Mouse (Mus musculus): ENCODE data around the gene Cytip.
A peak's percentile ranks its signal among the peaks of the same experiment; 100 is the strongest.

The Cytip gene

GRCm38 (mm10) chr2:58195346-58195745 is at the start of gene Cytip:
Gene Cytip, minus strand, starts transcription at chr2:58195532.
- DNase-seq (ENCODE audit: low spot score in 2 of 2), result no peak

GRCm38 (mm10) chr2:58240639-58241038 is 45.3 kb upstream of the Cytip start:
- DNase-seq (ENCODE audit: low spot score in 2 of 2), result peak; percentile 9 to 79

GRCm38 (mm10) chr2:58237487-58237886 is 42.2 kb upstream of the Cytip start:
- no peak for DNase-seq (ENCODE audit: low spot score in 2 of 2)

GRCm38 (mm10) chr2:58199442-58199841 is 4.1 kb upstream of the Cytip start:
- peak; percentile 67 to 85 for DNase-seq (ENCODE audit: low spot score in 2 of 2)

- no peak for DNase-seq (ENCODE audit: low spot score in 2 of 2)
Observed at GRCm38 (mm10) chr2:58196880-58197279, 1.5 kb upstream of the Cytip start.

- DNase-seq (ENCODE audit: low spot score in 2 of 2), result peak in 1 of 2 experiments; percentile 32
Observed at GRCm38 (mm10) chr2:58194422-58195115, 763 bp downstream of the Cytip start.

GRCm38 (mm10) chr2:58192160-58192559 is 3.2 kb downstream of the Cytip start:
- DNase-seq (ENCODE audit: low spot score in 2 of 2), result no peak

- DNase-seq (ENCODE audit: low spot score in 2 of 2), result no peak
Observed at GRCm38 (mm10) chr2:58189501-58189900, 5.8 kb downstream of the Cytip start.

- no peak for DNase-seq (ENCODE audit: low spot score in 2 of 2)
Observed at GRCm38 (mm10) chr2:58188903-58189302, 6.4 kb downstream of the Cytip start.

- no peak for DNase-seq (ENCODE audit: low spot score in 2 of 2)
Observed at GRCm38 (mm10) chr2:58187310-58188051, 7.9 kb downstream of the Cytip start.

GRCm38 (mm10) chr2:58184197-58184596 is 11.1 kb downstream of the Cytip start:
- DNase-seq (ENCODE audit: low spot score in 2 of 2), result no peak

GRCm38 (mm10) chr2:58183658-58184057 is 11.7 kb downstream of the Cytip start:
- no peak for DNase-seq (ENCODE audit: low spot score in 2 of 2)

- DNase-seq (ENCODE audit: low spot score in 2 of 2), result no peak
Observed at GRCm38 (mm10) chr2:58180776-58181175, 14.6 kb downstream of the Cytip start.

GRCm38 (mm10) chr2:58179056-58179455 is 16.3 kb downstream of the Cytip start:
- no peak for DNase-seq (ENCODE audit: low spot score in 2 of 2)

GRCm38 (mm10) chr2:58175392-58176291 is 19.7 kb downstream of the Cytip start:
- no peak for DNase-seq (ENCODE audit: low spot score in 2 of 2)

GRCm38 (mm10) chr2:58174476-58175286 is 20.7 kb downstream of the Cytip start:
- DNase-seq (ENCODE audit: low spot score in 2 of 2), result peak; percentile 21 to 48

GRCm38 (mm10) chr2:58172963-58173362 is 22.4 kb downstream of the Cytip start:
- no peak for DNase-seq (ENCODE audit: low spot score in 2 of 2)

- DNase-seq (ENCODE audit: low spot score in 2 of 2), result no peak
Observed at GRCm38 (mm10) chr2:58169173-58169572, 26.2 kb downstream of the Cytip start.

GRCm38 (mm10) chr2:58167654-58168053 is 27.7 kb downstream of the Cytip start:
- DNase-seq (ENCODE audit: low spot score in 2 of 2), result no peak

- DNase-seq (ENCODE audit: low spot score in 2 of 2), result no peak
Observed at GRCm38 (mm10) chr2:58166764-58167163, 28.6 kb downstream of the Cytip start.

- DNase-seq (ENCODE audit: low spot score in 2 of 2), result no peak
Observed at GRCm38 (mm10) chr2:58163457-58164181, 31.7 kb downstream of the Cytip start.
